Mouse (Mus musculus): ENCODE results near the gene Slc46a1. TPM values are rescaled to one million over a fixed set of nuclear protein-coding genes. Genes with fewer than 3 reads are reported as not detected.

Gene Slc46a1
- polyA plus RNA-seq, 1 experiment from 2014 or later, result 14.5 TPM

- ATAC-seq (ENCODE audit: low FRiP score), result no peak
- H3K27ac ChIP-seq (ENCODE audit: low read depth, low read length), result no peak overlapping the region
- no peak overlapping the region for H3K9ac ChIP-seq (ENCODE audit: low read depth, low read length)
- 78% methylated on average over 5 of the region's 5 CpGs for WGBS
- H3K36me3 ChIP-seq (ENCODE audit: control insufficient read depth, insufficient read depth, low read length), result no peaks in the 10 kb centered on the region
- no peaks in the 10 kb centered on the region for H3K4me1 ChIP-seq (replicated peaks; ENCODE audit: control insufficient read depth, insufficient read depth, low read length)
- DNase-seq (ENCODE audit: low spot score), result no peak
- H3K9me3 ChIP-seq (ENCODE audit: control insufficient read depth, low read length), result no peaks in the 10 kb centered on the region
- no peak overlapping the region for H3K4me2 ChIP-seq (replicated peaks; ENCODE audit: low read depth, low read length)
- H3K4me3 ChIP-seq (ENCODE audit: low read depth, low read length), result no peak overlapping the region
- no peaks in the 10 kb centered on the region for H3K27me3 ChIP-seq (ENCODE audit: control insufficient read depth, insufficient read depth, low read length)
These were observed 37.2 kb upstream of the Slc46a1 start for GRCm38 (mm10) chr11:78428309-78428708.

GRCm38 (mm10) chr11:78430195-78430878 lies 35.2 kb upstream of the Slc46a1 start:
- Histone ChIP-seq H3K4me3 (ENCODE audit: low read depth, low read length) (no peak overlapping the region), H3K9me3 (ENCODE audit: control insufficient read depth, low read length) (no peaks in the 10 kb centered on the region), H3K9ac (ENCODE audit: low read depth, low read length) (no peak overlapping the region), H3K4me1 (replicated peaks; ENCODE audit: control insufficient read depth, insufficient read depth, low read length) (no peaks in the 10 kb centered on the region), H3K27me3 (ENCODE audit: control insufficient read depth, insufficient read depth, low read length) (no peaks in the 10 kb centered on the region), H3K4me2 (replicated peaks; ENCODE audit: low read depth, low read length) (no peak overlapping the region), H3K36me3 (ENCODE audit: control insufficient read depth, insufficient read depth, low read length) (no peaks in the 10 kb centered on the region), H3K27ac (ENCODE audit: low read depth, low read length) (no peak overlapping the region)
- WGBS, result 58% methylated on average over 11 of the region's 11 CpGs
- DNase-seq (ENCODE audit: low spot score) (no peak), ATAC-seq (ENCODE audit: low FRiP score) (no peak)

DNA sequence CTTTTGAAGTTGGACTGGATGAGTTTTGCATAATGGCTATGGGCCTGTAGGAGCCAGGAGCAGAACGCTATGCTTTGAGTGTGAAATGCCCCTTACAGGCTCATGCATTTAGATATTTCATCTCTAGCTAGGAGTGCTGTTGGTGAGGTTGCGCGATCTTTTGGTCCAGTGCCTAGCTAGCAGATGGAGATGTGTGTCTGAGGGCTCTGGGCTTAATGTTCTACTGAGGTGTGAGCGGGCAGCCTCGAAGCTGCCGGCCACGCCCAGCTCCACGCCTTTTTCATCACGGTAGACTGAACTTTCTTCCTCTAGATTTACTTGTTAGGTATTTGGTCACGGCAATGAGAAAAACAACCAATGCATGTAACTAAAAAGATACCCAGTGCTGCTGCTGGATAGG lies 34.3 kb upstream of the Slc46a1 start:
- Histone ChIP-seq H3K4me1 (replicated peaks; ENCODE audit: control insufficient read depth, insufficient read depth, low read length) (no peaks in the 10 kb centered on the region), H3K36me3 (ENCODE audit: control insufficient read depth, insufficient read depth, low read length) (no peaks in the 10 kb centered on the region), H3K4me3 (ENCODE audit: low read depth, low read length) (no peak overlapping the region), H3K27ac (ENCODE audit: low read depth, low read length) (no peak overlapping the region), H3K4me2 (replicated peaks; ENCODE audit: low read depth, low read length) (no peak overlapping the region), H3K9me3 (ENCODE audit: control insufficient read depth, low read length) (no peaks in the 10 kb centered on the region), H3K9ac (ENCODE audit: low read depth, low read length) (no peak overlapping the region), H3K27me3 (ENCODE audit: control insufficient read depth, insufficient read depth, low read length) (no peaks in the 10 kb centered on the region)
- WGBS, result 92% methylated on average over 10 of the region's 10 CpGs
- DNase-seq (ENCODE audit: low spot score), result no peak
- no peak for ATAC-seq (ENCODE audit: low FRiP score)

GRCm38 (mm10) chr11:78434052-78434451 lies 31.4 kb upstream of the Slc46a1 start:
- WGBS, result 69% methylated on average over 4 of the region's 4 CpGs
- no peaks in the 10 kb centered on the region for H3K36me3 ChIP-seq (ENCODE audit: control insufficient read depth, insufficient read depth, low read length)
- no peaks in the 10 kb centered on the region for H3K27me3 ChIP-seq (ENCODE audit: control insufficient read depth, insufficient read depth, low read length)
- H3K4me1 ChIP-seq (replicated peaks; ENCODE audit: control insufficient read depth, insufficient read depth, low read length), result no peaks in the 10 kb centered on the region
- H3K4me2 ChIP-seq (replicated peaks; ENCODE audit: low read depth, low read length), result no peak overlapping the region
- DNase-seq (ENCODE audit: low spot score) (no peak), ATAC-seq (ENCODE audit: low FRiP score) (no peak)
- no peaks in the 10 kb centered on the region for H3K9me3 ChIP-seq (ENCODE audit: control insufficient read depth, low read length)
- no peak overlapping the region for H3K27ac ChIP-seq (ENCODE audit: low read depth, low read length)
- H3K9ac ChIP-seq (ENCODE audit: low read depth, low read length), result no peak overlapping the region
- H3K4me3 ChIP-seq (ENCODE audit: low read depth, low read length), result no peak overlapping the region

DNA sequence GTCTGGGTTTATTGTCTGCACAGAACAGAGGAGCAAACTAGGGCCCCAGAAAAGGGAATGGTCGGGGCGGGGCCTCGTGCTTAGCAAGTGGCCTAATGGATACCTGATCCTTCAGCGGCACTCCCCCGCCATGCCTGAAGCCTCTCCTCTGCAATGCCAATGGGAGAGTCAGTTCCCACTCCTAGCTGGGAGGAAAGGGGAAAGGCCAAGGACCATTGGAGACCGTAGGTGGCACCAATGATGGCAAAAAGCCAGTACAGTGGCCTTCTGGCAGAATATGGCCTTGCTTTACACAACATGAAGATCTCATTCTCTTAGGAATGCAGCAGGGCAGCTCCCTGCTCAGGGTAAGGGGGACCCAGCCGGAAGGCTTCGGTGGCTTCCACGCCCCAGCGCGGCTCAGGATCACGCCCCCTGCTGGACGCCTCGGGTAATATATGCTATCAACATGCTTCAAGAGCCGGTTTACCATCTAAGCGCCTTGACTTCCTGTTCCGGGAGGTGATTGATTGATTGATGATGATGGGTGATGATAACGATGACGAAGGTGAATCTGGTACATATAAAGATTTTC lies 29.6 kb upstream of the Slc46a1 start:
- Histone ChIP-seq H3K9ac (ENCODE audit: low read depth, low read length) (no peak overlapping the region), H3K9me3 (ENCODE audit: control insufficient read depth, low read length) (no peaks in the 10 kb centered on the region), H3K27me3 (ENCODE audit: control insufficient read depth, insufficient read depth, low read length) (no peaks in the 10 kb centered on the region), H3K4me2 (replicated peaks; ENCODE audit: low read depth, low read length) (no peak overlapping the region), H3K4me1 (replicated peaks; ENCODE audit: control insufficient read depth, insufficient read depth, low read length) (no peaks in the 10 kb centered on the region), H3K4me3 (ENCODE audit: low read depth, low read length) (no peak overlapping the region), H3K27ac (ENCODE audit: low read depth, low read length) (no peak overlapping the region), H3K36me3 (ENCODE audit: control insufficient read depth, insufficient read depth, low read length) (no peaks in the 10 kb centered on the region)
- DNase-seq (ENCODE audit: low spot score) (peak; percentile 81), ATAC-seq (ENCODE audit: low FRiP score) (no peak)
- WGBS, result 5% methylated on average over 19 of the region's 19 CpGs

DNA sequence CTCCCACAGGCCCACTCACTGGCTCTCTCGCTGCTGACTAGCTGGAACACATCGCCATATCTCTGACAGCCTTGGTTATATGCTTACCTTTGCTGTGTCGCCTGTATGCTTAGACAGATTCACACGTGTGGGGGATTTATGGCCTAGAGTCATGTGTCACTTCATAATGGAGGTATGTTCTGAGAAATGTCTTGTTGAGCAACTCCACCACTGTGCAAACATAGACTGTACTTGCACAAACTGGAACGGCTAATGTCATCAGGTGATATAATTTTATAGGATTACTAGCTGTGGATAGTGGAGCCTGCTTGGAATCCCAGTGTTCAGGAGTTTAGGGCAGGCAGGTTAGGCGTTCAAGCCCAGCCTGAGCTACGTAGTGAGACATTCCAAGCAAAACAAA lies 28.3 kb upstream of the Slc46a1 start:
- DNase-seq (ENCODE audit: low spot score) (no peak), ATAC-seq (ENCODE audit: low FRiP score) (no peak)
- H3K4me2 ChIP-seq (replicated peaks; ENCODE audit: low read depth, low read length), result no peak overlapping the region
- no peak overlapping the region for H3K9ac ChIP-seq (ENCODE audit: low read depth, low read length)
- no peak overlapping the region for H3K4me3 ChIP-seq (ENCODE audit: low read depth, low read length)
- H3K27me3 ChIP-seq (ENCODE audit: control insufficient read depth, insufficient read depth, low read length), result no peaks in the 10 kb centered on the region
- WGBS, result 93% methylated on average over 7 of the region's 7 CpGs
- H3K36me3 ChIP-seq (ENCODE audit: control insufficient read depth, insufficient read depth, low read length), result no peaks in the 10 kb centered on the region
- no peaks in the 10 kb centered on the region for H3K9me3 ChIP-seq (ENCODE audit: control insufficient read depth, low read length)
- H3K27ac ChIP-seq (ENCODE audit: low read depth, low read length), result no peak overlapping the region
- H3K4me1 ChIP-seq (replicated peaks; ENCODE audit: control insufficient read depth, insufficient read depth, low read length), result no peaks in the 10 kb centered on the region

GRCm38 (mm10) chr11:78438399-78438930 lies 27.0 kb upstream of the Slc46a1 start:
- Histone ChIP-seq H3K27me3 (ENCODE audit: control insufficient read depth, insufficient read depth, low read length) (no peaks in the 10 kb centered on the region), H3K9ac (ENCODE audit: low read depth, low read length) (no peak overlapping the region), H3K4me3 (ENCODE audit: low read depth, low read length) (no peak overlapping the region), H3K9me3 (ENCODE audit: control insufficient read depth, low read length) (no peaks in the 10 kb centered on the region), H3K4me2 (replicated peaks; ENCODE audit: low read depth, low read length) (no peak overlapping the region), H3K27ac (ENCODE audit: low read depth, low read length) (no peak overlapping the region), H3K4me1 (replicated peaks; ENCODE audit: control insufficient read depth, insufficient read depth, low read length) (no peaks in the 10 kb centered on the region), H3K36me3 (ENCODE audit: control insufficient read depth, insufficient read depth, low read length) (no peaks in the 10 kb centered on the region)
- DNase-seq (ENCODE audit: low spot score), result no peak
- ATAC-seq (ENCODE audit: low FRiP score), result no peak
- 83% methylated on average over 3 of the region's 3 CpGs for WGBS

- Histone ChIP-seq H3K27me3 (ENCODE audit: control insufficient read depth, insufficient read depth, low read length) (no peaks in the 10 kb centered on the region), H3K4me1 (replicated peaks; ENCODE audit: control insufficient read depth, insufficient read depth, low read length) (no peaks in the 10 kb centered on the region), H3K27ac (ENCODE audit: low read depth, low read length) (no peak overlapping the region), H3K4me2 (replicated peaks; ENCODE audit: low read depth, low read length) (no peak overlapping the region), H3K4me3 (ENCODE audit: low read depth, low read length) (no peak overlapping the region), H3K9ac (ENCODE audit: low read depth, low read length) (no peak overlapping the region), H3K9me3 (ENCODE audit: control insufficient read depth, low read length) (no peaks in the 10 kb centered on the region), H3K36me3 (ENCODE audit: control insufficient read depth, insufficient read depth, low read length) (no peaks in the 10 kb centered on the region)
- DNase-seq (ENCODE audit: low spot score) (no peak), ATAC-seq (ENCODE audit: low FRiP score) (no peak)
- WGBS, result 81% methylated on average over 5 of the region's 5 CpGs
These were observed 22.4 kb upstream of the Slc46a1 start for GRCm38 (mm10) chr11:78443115-78443514.

DNA sequence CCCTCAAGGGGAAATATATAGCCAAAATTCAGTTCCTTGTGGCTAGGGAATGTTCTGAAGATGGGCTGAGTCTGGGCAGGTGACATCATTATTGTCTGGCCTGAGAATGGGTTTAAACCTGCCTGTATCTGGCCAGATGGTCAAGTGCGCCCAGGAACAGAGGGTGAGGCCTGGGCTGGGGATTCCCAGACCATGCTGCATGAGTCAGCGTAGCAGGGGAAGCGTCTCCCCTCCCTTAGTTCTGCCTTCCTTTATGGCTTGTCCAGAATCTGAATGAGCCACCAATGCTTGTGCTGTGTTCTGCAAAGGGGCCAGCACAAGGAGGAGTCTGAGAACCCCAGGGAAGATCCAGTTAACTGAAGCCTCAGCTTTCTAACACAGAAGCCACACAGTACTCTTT lies 18.3 kb upstream of the Slc46a1 start:
- no peaks in the 10 kb centered on the region for H3K27me3 ChIP-seq (ENCODE audit: control insufficient read depth, insufficient read depth, low read length)
- DNase-seq (ENCODE audit: low spot score) (no peak), ATAC-seq (ENCODE audit: low FRiP score) (no peak)
- no peaks in the 10 kb centered on the region for H3K36me3 ChIP-seq (ENCODE audit: control insufficient read depth, insufficient read depth, low read length)
- H3K4me2 ChIP-seq (replicated peaks; ENCODE audit: low read depth, low read length), result no peak overlapping the region
- no peak overlapping the region for H3K9ac ChIP-seq (ENCODE audit: low read depth, low read length)
- H3K27ac ChIP-seq (ENCODE audit: low read depth, low read length), result no peak overlapping the region
- H3K4me3 ChIP-seq (ENCODE audit: low read depth, low read length), result no peak overlapping the region
- no peaks in the 10 kb centered on the region for H3K9me3 ChIP-seq (ENCODE audit: control insufficient read depth, low read length)
- H3K4me1 ChIP-seq (replicated peaks; ENCODE audit: control insufficient read depth, insufficient read depth, low read length), result no peaks in the 10 kb centered on the region
- 71% methylated on average over 3 of the region's 3 CpGs for WGBS
